Mouse (Mus musculus) T-helper 2 cell (primary cell): ENCODE results near the gene Slc17a4.

Experiments
- in situ Hi-C: fragments of 300-600 bp; cut with MboI, MseI; formaldehyde crosslinking; loops from one replicate; pipeline ENCODE4 v1.15.1; 2025; ENCODE audit warnings: high pct_unique_total_duplicates

Gene Slc17a4

DNA sequence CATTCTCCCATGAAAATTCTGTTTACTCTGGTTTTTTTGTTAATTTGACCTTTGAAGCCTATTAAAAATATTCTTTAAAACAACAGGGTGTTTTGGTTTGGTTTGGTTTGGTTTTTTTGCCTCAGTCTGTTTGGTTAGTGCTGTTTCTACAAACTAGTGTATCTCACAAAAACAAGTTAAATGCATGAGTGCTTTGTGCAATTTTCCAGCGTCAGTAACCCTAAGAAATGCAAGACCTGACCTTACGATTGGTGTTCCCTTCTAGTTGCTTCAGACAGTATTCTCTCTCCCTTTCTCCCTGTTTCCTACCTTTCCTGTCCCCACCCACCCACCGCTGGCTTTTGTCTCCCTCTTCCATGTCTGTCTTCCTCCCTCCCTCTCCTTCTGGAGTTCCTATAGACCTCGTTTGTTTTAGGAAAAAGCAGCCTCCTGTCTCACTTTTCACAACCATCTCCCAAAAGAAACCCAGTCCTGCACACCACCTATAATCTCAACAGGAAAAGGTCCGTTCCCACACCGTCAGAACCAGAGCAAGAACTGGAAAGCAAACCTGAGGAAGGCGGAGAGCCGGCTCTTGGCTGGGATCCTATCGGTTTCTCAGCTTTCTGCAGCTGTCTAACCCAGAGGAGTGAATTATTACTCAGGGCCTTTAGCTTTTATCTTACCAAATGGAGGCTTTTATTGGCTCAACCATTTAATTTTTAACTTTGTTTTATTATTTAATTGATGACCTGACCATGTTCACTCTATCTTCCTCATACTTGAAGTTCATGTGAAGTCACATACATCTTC lies at the start of gene Slc17a4:
Gene Slc17a4, minus strand, starts transcription at position 634 of the 792 bp plus-strand sequence.
- in situ Hi-C loops: no loop called here

GRCm38 (mm10) chr13:23959776-23960175 lies 45.0 kb upstream of the Slc17a4 start:
- in situ Hi-C loops: no loop called here

- in situ Hi-C loops: loop anchor here (5.0 kb wide), 1 partner anchor 289 kb away; no protein-coding TSS in a partner anchor
Observed at GRCm38 (mm10) chr13:23950928-23951327, 36.1 kb upstream of the Slc17a4 start.

DNA sequence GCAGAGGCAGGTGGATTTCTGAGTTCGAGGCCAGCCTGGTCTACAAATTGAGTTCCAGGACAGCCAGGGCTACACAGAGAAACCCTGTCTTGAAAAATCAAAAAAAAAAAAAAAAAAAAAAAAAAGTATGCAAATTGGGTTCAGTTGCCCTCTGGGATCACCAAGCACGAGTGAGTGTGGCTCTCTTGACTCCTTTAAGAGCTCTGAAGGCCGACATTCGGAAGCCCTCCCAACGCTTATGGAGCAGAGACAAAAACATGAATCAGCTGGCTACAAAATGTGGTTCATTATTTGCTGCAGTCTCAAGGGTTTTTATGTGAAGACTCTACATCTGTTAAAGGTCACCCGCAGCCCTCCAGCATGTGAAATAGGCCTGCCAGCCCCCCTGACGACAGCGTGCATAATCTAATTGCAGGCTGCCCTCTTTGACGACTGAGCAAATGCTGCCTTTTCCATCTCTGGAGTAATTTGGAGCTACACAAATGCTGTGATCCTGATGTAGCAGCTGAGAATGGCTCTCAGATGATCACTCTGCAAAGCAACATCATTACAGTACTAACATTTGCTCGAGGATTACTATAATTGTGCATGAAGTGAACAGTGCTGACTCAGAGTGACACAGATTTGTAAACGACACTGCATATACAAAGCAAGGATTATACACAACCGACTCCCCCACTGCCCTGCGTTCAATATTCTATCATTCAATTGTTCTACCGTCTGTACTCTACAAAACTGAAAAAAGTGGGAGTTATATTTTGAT lies 34.9 kb upstream of the Slc17a4 start:
- in situ Hi-C loops: loop anchor here (5.0 kb wide), 1 partner anchor 287 kb away; no protein-coding TSS in a partner anchor

DNA sequence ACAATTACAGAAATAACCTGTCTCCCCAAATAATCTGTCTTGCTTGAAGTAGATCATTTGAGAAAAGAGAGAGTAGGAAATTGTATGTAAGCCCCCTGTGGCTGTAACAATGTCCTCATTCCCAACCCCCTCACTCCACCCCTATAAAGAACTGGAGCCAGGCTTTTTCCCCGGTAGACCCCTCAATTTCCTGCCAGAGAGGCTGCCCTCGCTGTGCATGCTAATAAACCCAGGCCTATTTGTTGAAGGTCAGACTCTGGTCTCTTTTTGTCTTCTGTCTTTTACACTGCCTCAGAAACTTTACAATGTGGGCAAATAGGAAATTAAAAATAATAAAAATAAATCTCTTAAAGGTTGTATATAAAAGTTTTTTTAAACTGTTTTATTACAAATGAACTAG lies 31.4 kb upstream of the Slc17a4 start:
- in situ Hi-C loops: no loop called here

- in situ Hi-C loops: no loop called here
Observed at GRCm38 (mm10) chr13:23942861-23943260, 28.1 kb upstream of the Slc17a4 start.

DNA sequence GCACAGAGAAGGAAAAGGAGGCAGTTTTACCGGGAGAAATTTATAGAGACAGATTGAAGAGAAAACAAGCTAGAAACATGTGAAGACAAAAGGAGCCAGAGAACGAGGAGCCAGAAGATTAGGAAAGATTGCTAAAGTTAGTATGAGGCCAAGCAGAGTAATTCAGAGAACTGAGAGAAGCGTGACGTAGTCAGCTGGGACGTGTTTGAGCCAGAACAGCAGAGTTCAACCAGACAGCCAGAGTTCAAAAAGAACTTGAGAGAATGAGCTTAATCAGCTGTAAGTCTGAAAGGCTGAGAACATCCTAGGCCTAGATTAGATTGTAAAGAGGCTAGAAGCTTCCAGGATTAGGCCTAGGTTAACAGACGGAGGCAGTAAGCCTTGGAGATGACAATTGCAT lies 25.5 kb upstream of the Slc17a4 start:
- in situ Hi-C loops: no loop called here

GRCm38 (mm10) chr13:23938699-23939098 lies 23.9 kb upstream of the Slc17a4 start:
- in situ Hi-C loops: no loop called here

DNA sequence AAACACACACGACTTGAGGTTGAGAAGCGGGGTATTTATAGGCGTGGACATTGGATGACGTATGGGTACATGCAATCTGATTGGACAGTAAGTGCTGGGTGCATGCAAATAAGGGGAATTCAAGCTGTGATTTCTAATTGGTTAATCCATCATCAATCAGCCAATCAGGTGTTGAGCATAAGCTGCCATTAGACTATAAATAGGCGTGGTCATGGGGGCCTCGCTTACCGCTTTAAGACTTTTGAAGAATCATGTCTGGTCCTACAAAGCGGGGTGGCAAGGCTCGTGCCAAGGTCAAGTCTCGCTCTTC lies 19.4 kb upstream of the Slc17a4 start, which contains the start of gene Hist1h2aa:
Gene Hist1h2aa, plus strand, starts transcription at position 252 of the 310 bp plus-strand sequence.
- in situ Hi-C loops: no loop called here

GRCm38 (mm10) chr13:23933421-23934210 lies 18.8 kb upstream of the Slc17a4 start, which contains the start of gene Hist1h2ba:
Hist1h2ba (minus strand) TSS chr13:23934156.
- in situ Hi-C loops: no loop called here

- in situ Hi-C loops: no loop called here
Observed at GRCm38 (mm10) chr13:23930904-23931303, 16.1 kb upstream of the Slc17a4 start.

- in situ Hi-C loops: no loop called here
Observed at GRCm38 (mm10) chr13:23930461-23930860, 15.7 kb upstream of the Slc17a4 start.

GRCm38 (mm10) chr13:23928637-23929036 lies 13.8 kb upstream of the Slc17a4 start:
- in situ Hi-C loops: no loop called here

- in situ Hi-C loops: no loop called here
Observed at GRCm38 (mm10) chr13:23925792-23926191, 11.0 kb upstream of the Slc17a4 start.

GRCm38 (mm10) chr13:23917674-23918073 lies 2.9 kb upstream of the Slc17a4 start:
- in situ Hi-C loops: no loop called here

GRCm38 (mm10) chr13:23916132-23916531 lies 1.3 kb upstream of the Slc17a4 start:
- in situ Hi-C loops: no loop called here

DNA sequence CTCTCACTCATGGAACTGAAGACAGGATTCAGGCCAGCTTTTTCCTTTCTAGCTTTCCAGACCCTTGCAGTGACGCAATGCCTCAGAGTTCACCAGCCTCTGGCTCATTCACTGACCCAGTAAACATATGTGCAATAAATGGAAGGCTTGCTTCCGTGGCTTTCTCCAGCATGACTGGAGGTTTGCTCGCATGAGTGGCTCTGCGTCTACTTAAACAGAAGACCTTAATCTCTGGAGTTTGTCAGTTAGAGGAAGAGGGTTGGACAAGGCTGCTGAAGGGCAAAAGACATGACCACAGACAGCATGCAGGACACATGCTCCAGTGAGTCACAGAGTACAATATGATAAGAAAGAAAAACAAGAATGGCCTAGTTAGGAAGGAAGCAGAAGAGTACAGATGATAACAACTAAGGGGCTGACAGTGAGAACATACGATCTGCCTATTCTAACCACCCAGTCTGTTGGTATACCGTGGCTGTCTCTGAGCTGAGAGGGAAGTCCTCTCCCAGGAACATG lies 960 bp downstream of the Slc17a4 start:
- in situ Hi-C loops: no loop called here

- in situ Hi-C loops: no loop called here
Observed at GRCm38 (mm10) chr13:23911335-23911734, 3.5 kb downstream of the Slc17a4 start.

DNA sequence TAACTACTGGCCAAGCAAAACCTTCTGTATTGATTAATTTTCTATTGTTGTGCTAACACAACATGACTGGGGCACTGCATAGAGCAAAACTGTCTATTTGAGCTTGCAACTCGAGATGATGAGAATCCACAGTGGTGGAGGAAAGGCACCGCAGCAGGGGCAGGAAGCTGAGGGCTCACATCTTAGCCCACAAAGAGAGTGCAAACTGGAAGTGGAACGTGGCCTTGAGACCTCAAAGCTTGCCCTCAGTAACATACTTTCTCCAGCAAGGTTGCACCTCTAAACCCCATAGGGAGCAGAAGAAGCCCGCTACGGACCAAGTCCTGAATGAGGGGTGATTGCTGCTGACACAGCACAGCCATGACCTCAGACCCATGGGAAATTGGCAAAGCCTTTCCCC lies 4.7 kb downstream of the Slc17a4 start:
- in situ Hi-C loops: no loop called here

DNA sequence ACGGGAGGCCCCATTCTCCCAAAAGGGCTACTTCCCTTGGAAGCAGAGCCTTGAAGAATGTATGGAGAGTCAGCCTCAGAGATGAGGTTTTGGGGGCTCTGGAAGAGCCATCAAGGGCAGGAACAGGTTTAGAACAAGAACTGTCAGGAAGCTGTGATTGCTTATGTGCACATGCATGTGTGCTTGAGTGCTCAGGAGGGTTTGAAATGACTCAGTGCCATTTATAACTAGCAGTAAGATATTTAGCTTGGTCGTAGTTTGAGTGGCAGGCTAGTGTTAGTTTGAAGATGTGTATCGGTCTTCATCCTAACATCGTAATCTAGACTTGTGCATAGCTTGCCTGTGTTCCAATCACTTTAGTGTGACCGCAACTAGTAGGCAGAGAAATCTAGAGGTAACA lies 7.9 kb downstream of the Slc17a4 start:
- in situ Hi-C loops: no loop called here

DNA sequence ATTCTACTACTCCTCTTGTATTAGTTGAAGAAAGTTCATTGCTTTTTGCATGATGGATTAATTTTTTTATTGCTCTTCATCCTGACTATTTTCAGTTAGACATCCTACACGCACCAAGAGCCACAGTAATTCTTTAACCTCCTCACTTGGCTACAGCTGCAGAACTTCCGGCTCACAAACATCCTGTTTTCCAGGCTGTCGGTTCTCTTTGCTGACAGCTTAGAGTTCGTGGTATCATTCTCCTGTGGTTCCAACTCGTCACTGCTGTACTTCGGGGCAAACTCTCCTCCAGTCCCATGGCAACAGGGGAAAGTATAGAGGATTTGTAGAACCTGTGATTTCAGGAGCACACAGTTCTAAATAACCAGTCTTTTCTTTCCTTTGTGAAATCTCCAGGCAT lies 16.6 kb downstream of the Slc17a4 start:
- in situ Hi-C loops: no loop called here

- in situ Hi-C loops: no loop called here
Observed at GRCm38 (mm10) chr13:23893269-23893593, 21.6 kb downstream of the Slc17a4 start.
